Mouse (Mus musculus): ENCODE results near the gene Atraid.

- no peak for TF ChIP-seq SMC3 (IDR thresholded peaks at IDR 0.05; ENCODE audit: low read depth, low read length)
- TF ChIP-seq CTCF (IDR thresholded peaks at IDR 0.05 in 2 of 3, conservative IDR thresholded peaks at IDR 0.05 in 1 of 3; ENCODE audit: control insufficient read depth in 1 of 3, insufficient read depth in 1 of 3, low read depth in 2 of 3, low read length in 3 of 3, poor library complexity in 1 of 3, severe bottlenecking in 1 of 3): no peak
- no peak for TF ChIP-seq POLR2AphosphoS2 (IDR thresholded peaks at IDR 0.05; ENCODE audit: low read length)
- no peak for TF ChIP-seq EP300 (IDR thresholded peaks at IDR 0.05; ENCODE audit: low read depth in 1 of 2, low read length in 2 of 2)
- no peak for TF ChIP-seq ELF1 (IDR thresholded peaks at IDR 0.05; ENCODE audit: low read depth, low read length)
- no peak for TF ChIP-seq GATA1 (IDR thresholded peaks at IDR 0.05; ENCODE audit: low read depth, low read length)
- TF ChIP-seq CHD1 (IDR thresholded peaks at IDR 0.05; ENCODE audit: low read depth, low read length): no peak
- no peak for TF ChIP-seq GABPA (IDR thresholded peaks at IDR 0.05; ENCODE audit: low read depth, low read length)
- no peak for TF ChIP-seq USF1 (IDR thresholded peaks at IDR 0.05; ENCODE audit: low read depth, low read length)
- TF ChIP-seq ZNF384 (IDR thresholded peaks at IDR 0.05; ENCODE audit: low read depth, low read length): no peak
- no peak for TF ChIP-seq HCFC1 (IDR thresholded peaks at IDR 0.05; ENCODE audit: low read depth, low read length)
- no peak for TF ChIP-seq NRF1 (IDR thresholded peaks at IDR 0.05; ENCODE audit: insufficient read depth, low read depth, low read length, poor library complexity, severe bottlenecking)
Measured at GRCm38 (mm10) chr5:31092231-31092975, 44.3 kb downstream of the Atraid start.

Data from MEL (cell line).